Mouse (Mus musculus) mouse trophoblast stem cell (cell line): ENCODE measurements around the gene Trnp1.

Experiments
- in situ Hi-C, 2 experiments: fragments of 300-500 bp; cut with MseI, MboI; formaldehyde crosslinking; loops; 2 replicates in 1 of 2; 3 replicates in 1 of 2; pipeline ENCODE4 v1.15.1; 2025

Gene Trnp1

GRCm38 (mm10) chr4:133461362-133461761 is 37.0 kb downstream of the Trnp1 start:
- in situ Hi-C loops = no loop called here

- in situ Hi-C loops = no loop called here
Measured at GRCm38 (mm10) chr4:133460796-133461325, 37.5 kb downstream of the Trnp1 start.

GRCm38 (mm10) chr4:133460006-133460405 is 38.3 kb downstream of the Trnp1 start:
- in situ Hi-C loops = no loop called here

GRCm38 (mm10) chr4:133458044-133458443 is 40.3 kb downstream of the Trnp1 start:
- in situ Hi-C loops = no loop called here

GRCm38 (mm10) chr4:133452433-133452832 is 45.9 kb downstream of the Trnp1 start:
- in situ Hi-C loops = no loop called here

GRCm38 (mm10) chr4:133451536-133451935 is 46.8 kb downstream of the Trnp1 start:
- in situ Hi-C loops = no loop called here

- in situ Hi-C loops = no loop called here
Measured at GRCm38 (mm10) chr4:133449726-133450125, 48.6 kb downstream of the Trnp1 start.

- in situ Hi-C loops = no loop called here
Measured at GRCm38 (mm10) chr4:133448708-133449388, 49.5 kb downstream of the Trnp1 start.

- in situ Hi-C loops = no loop called here
Measured at GRCm38 (mm10) chr4:133447967-133448366, 50.4 kb downstream of the Trnp1 start.

GRCm38 (mm10) chr4:133447366-133447765 is 51.0 kb downstream of the Trnp1 start:
- in situ Hi-C loops = no loop called here

- in situ Hi-C loops = no loop called here
Measured at GRCm38 (mm10) chr4:133445727-133446126, 52.6 kb downstream of the Trnp1 start.

GRCm38 (mm10) chr4:133443085-133443484 is 55.3 kb downstream of the Trnp1 start:
- in situ Hi-C loops = no loop called here

- in situ Hi-C loops = no loop called here
Measured at GRCm38 (mm10) chr4:133442194-133442593, 56.2 kb downstream of the Trnp1 start.
